Comparison of ENCODE assay signal across 23 mouse cellular contexts in the genomic region with DNA sequence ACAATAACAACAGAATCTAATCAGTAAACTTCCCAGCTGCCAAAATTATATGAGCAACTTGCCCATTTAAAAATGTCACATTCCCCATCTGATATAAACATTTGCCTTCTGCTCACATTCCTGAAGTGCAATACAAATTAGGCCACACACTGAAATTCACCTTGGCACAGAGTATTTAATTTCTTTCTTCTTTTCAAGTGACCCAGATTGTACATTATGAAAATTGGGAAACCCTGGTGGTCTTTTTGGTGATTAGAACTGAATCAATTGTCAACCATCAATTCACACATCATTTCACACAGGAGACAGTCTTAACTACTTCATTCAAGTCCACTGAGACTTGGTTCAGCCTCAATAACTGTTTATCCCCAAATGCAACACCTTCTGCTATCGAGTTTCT. TPM values are rescaled to one million over a fixed set of nuclear protein-coding genes. Genes with fewer than 3 reads are reported as not detected.
"Had no signal": no experiment of that assay in that cellular context is flagged by ENCODE, and none has a peak within 500 bp of the region (broad histone marks: within the 10 kb centered on the region; RNA-seq: fewer than 3 reads in every experiment).

No protein-coding gene starts in this region.

- H3K4me1 ChIP-seq: liver, embryonic 13.5 days; lung, embryonic 15.5 days; midbrain, embryonic 15.5 days; neural tube, embryonic 12.5 days had no signal

- H3K4me3 ChIP-seq: limb, embryonic 12.5 days; liver, embryonic 13.5 days; lung, embryonic 15.5 days; megakaryocyte, embryonic 14.5 days; midbrain, embryonic 15.5 days; neural tube, embryonic 12.5 days had no signal

- ATAC-seq: liver, postnatal 0 days; midbrain, embryonic 15.5 days had no signal

- DNase-seq: kidney, adult 8-10 months; kidney, postnatal 25 days; layer of hippocampus, adult 9-11 months; liver; liver, embryonic 13.5 days; liver, postnatal 0 days; lung, postnatal 14 days; right cerebral cortex, adult 18-20 months; right cerebral cortex, postnatal 25 days; thymus, adult 2 months had no signal

- H3K27me3 ChIP-seq: limb, embryonic 12.5 days; liver, embryonic 13.5 days; lung, embryonic 15.5 days; megakaryocyte, embryonic 14.5 days; midbrain, embryonic 15.5 days; neural tube, embryonic 12.5 days had no signal

- H3K4me2 ChIP-seq: limb, embryonic 12.5 days; liver, embryonic 13.5 days; lung, embryonic 15.5 days; midbrain, embryonic 11.5 days; midbrain, embryonic 15.5 days; neural tube, embryonic 12.5 days had no signal

- H3K9ac ChIP-seq: limb, embryonic 12.5 days; liver, embryonic 13.5 days; liver, postnatal 0 days; lung, embryonic 15.5 days; midbrain, embryonic 15.5 days; neural tube, embryonic 12.5 days had no signal

- H3K27ac ChIP-seq: limb, embryonic 12.5 days; liver, embryonic 13.5 days; lung, embryonic 15.5 days; macrophage; midbrain, embryonic 15.5 days; neural tube, embryonic 12.5 days had no signal

- H3K9me3 ChIP-seq: limb, embryonic 12.5 days; liver, embryonic 13.5 days; lung, embryonic 15.5 days; megakaryocyte, embryonic 14.5 days; midbrain, embryonic 15.5 days; neural tube, embryonic 12.5 days had no signal

- H3K36me3 ChIP-seq: liver, embryonic 13.5 days; midbrain, embryonic 15.5 days; neural tube, embryonic 12.5 days had no signal

RNA-seq across cellular contexts. Expression of a gene that starts 44.1 kb away (rescaled TPM):
- total RNA-seq: left cerebral cortex, postnatal 36 days; monocyte, adult 5-6 weeks; neutrophil, adult 5-6 weeks had no signal
- polyA plus RNA-seq: kidney, embryonic 16.5 days; limb, embryonic 12.5 days; macrophage; midbrain, embryonic 15.5 days; neural tube, embryonic 12.5 days; small intestine, adult 2 months; stomach, embryonic 14.5 days had no signal
